Mouse (Mus musculus) common myeloid progenitor, adult 5-6 weeks (primary cell): ENCODE measurements around the gene Defb42. TPM values are rescaled to one million over a fixed set of nuclear protein-coding genes. Genes with fewer than 3 reads are reported as not detected.

Experiments used
- ATAC-seq: replicated peaks from 2 replicates; pipeline ENCODE4 v1.8.0; 2016; ENCODE audit warnings: low read depth, mild to moderate bottlenecking, moderate TSS enrichment, inconsistent platforms; ENCODE audit not compliant: poor library complexity, severe bottlenecking
- total RNA-seq: library from RNA; stranded (forward); fragments of 200-1000, 187-1606 nt; gene quantifications from 2 replicates; pipeline ENCODE4 v1.2.3, GENCODE M21; 2017

Defb42 gene
- total RNA-seq, result not detected in 2 replicates

- no peak for ATAC-seq
Measured at GRCm38 (mm10) chr14:63046691-63047090, at the start of gene Defb42. TSS of gene Defb42 (plus strand) at chr14:63046991.

DNA sequence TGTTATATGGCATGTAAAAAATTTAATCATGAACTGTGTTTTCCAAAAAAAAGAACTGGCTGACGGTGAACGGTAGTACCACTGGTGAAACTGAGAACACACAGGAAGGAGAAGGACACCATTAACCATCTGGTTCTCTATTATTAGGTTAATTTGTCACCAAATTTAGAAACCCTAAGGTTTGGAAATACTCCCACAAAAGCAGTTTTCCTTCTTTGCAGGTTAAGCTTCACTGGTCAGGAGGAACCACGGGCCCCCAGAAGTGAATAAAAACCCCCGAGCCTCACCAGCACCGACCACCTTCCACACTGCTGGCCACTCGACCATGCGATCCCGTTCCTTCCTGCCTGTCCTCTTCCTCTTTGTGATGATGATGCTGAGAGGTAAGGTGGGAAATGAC lies 49.0 kb upstream of the Defb42 start, which contains the start of gene Defb47:
Defb47 (plus strand) TSS at position 301 of the 400 bp plus-strand sequence.
- ATAC-seq, result no peak

DNA sequence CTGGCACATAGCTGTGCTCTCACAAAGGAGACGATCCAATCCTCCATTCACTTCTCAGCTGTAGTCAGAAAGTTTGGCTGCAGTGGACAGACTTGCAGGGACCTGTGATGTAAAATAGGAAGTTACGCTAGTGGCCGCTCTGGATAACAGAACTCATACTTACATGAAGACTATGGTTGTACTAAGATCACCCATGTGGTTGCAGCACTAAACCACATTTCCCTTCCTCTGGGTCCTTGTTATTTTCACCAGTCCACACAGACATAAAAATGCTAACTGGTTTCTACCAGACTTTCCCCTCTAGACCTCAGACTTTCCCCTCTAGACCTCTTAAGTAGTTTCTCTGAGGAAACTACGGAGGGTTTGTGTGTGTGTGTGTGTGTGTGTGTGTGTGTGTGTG lies 47.8 kb upstream of the Defb42 start:
- peak; percentile 99 for ATAC-seq

DNA sequence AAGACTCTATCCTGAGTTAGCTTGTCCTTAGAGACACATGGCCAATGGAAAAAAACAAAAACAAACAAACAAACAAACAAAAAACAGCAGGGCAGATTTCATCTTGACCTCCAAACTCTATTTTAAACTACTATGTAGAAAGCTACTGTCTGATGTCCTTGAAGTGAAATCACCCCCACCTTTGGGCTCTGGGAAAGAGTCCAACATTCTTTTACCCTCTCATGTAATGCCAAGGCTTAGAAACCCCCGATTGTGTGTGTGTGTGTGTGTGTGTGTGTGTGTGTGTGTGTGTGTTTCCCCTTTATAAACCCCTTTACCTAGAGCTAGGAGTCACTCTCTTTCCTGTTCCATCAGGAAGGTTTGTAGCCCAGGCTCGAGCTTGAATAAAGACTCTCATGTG lies 44.2 kb upstream of the Defb42 start:
- ATAC-seq, result no peak

GRCm38 (mm10) chr14:63011471-63011870 lies 35.3 kb upstream of the Defb42 start, which contains the start of gene Defb43:
TSS of gene Defb43 (plus strand) at chr14:63011771.
- ATAC-seq, result no peak

- ATAC-seq, result no peak
Measured at GRCm38 (mm10) chr14:63013082-63013481, 33.7 kb upstream of the Defb42 start.

- ATAC-seq, result no peak
Measured at GRCm38 (mm10) chr14:63014667-63015066, 32.1 kb upstream of the Defb42 start.

GRCm38 (mm10) chr14:63020524-63021156 lies 26.2 kb upstream of the Defb42 start:
- no peak for ATAC-seq

DNA sequence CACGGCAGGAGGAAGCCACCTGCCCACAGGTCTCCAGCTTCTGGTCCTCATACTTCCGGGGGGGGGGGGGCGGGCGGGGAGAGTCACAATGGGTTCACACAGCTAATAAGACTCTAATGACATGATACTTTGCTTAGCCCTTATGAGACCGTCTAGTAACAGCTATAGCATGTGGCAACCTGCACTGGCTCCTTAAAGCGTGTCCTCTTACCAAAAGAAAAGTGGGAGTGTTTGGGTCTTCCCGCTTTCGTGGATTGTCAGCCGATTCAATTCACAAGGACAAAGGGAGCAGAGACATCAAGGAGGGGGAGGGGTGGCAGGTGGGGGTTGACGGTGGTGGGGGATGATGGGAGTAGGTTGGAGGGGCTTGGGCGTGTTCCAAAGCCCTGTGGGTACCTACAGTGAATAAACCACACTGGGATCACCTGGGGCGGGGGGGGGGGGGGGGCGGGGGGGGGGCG lies 3.1 kb downstream of the Defb42 start, which contains the start of gene Defb30:
Defb30 (minus strand) TSS at position 51 of the 461 bp plus-strand sequence.
- no peak for ATAC-seq

DNA sequence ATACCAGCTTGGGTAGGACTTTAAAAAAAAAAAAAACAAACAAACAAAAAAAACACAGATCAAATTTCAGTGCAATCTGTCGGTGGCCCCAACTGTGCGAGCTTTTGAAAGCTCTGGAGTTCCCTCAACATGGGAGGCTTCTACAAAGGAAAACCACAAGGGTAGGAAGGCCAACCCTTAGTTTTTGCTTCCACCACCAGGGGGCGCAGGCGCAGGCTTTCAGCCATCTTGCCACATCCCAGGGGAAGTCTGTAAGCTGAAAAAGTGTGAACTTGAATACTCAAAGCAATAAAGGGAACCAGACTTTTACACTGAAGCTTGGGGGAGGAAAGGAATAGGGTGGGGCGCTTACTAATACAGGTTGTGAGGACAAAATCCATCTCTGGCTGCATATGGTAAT lies 4.0 kb downstream of the Defb42 start:
- peak; percentile 80 for ATAC-seq

- no peak for ATAC-seq
Measured at GRCm38 (mm10) chr14:63054729-63055128, 7.9 kb downstream of the Defb42 start.

DNA sequence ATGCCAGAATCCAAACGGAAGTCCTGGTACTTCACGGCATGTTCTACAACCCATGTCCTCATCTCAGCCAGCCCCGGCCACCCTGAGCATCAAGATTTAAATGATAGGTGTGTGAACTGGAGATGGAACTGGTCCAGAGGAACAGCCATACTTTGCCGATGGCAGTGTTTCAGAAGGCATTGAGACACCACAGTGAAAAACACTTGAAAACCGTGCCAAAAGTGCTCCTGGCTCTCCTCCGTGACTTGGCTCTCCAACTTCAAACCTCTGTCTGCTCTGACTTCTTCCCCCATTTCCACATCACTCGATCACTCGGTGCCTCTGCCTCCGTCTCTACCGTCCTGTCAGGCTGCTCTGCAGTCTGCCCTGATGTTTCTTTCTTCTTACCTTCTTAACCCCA lies 13.6 kb downstream of the Defb42 start:
- no peak for ATAC-seq

DNA sequence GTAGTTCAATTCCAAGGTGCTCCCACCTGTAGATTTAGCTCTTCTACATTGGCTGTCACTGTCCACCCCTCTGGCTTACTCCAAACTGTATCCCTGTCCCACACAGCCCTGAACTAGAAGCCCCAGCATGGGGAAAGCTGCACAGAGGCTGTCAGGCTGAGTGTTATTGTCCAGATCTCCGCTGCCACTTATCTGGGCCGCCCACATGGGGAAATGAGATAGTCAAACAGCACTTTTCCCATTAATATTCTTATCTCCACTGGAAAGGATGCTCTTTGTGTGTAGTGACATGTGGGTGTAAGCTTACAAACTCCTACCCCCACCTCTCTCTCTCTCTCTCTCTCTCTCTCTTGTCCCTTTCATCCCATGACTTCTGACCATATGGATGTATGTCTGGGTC lies 15.4 kb downstream of the Defb42 start:
- no peak for ATAC-seq

DNA sequence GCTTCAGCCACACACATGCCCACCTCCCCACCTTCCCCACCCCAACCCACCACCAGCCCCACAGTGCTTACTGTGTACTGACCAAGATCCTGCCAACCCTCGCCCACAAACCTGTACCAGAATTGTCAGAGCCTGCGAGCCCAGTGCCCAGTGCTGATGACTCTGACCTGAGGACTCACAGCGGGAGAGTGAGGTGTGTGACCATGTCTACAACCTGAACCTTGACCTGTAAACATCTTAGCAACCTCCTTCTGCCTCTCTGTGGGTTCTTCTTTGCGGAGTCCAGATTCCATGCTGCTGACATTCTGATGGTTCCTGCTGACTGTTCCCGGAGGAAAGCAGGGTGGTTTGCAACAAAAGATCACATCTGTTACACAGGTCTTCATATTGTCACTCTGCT lies 18.6 kb downstream of the Defb42 start:
- no peak for ATAC-seq

- peak; percentile 76 for ATAC-seq
Measured at GRCm38 (mm10) chr14:63066630-63067310, 20.0 kb downstream of the Defb42 start.

- no peak for ATAC-seq
Measured at GRCm38 (mm10) chr14:63067708-63068107, 20.9 kb downstream of the Defb42 start.

Other genes starting within 250 kb of the Defb42 start
- 15.0 and 15.3 TPM in 2 replicates for gene Wdfy2, start 209.3 kb upstream of the Defb42 start, total RNA-seq
- gene Defb48, start 62.5 kb upstream of the Defb42 start, total RNA-seq, result not detected in 2 replicates
- gene Defb47, start 48.9 kb upstream of the Defb42 start, total RNA-seq, result not detected in 2 replicates
- not detected in 2 replicates for gene Defb43, start 35.2 kb upstream of the Defb42 start, total RNA-seq
- gene Defb30, start 3.0 kb downstream of the Defb42 start, total RNA-seq, result not detected in 2 replicates